Mouse (Mus musculus): ENCODE measurements around the gene Llcfc1. TPM values are rescaled to one million over a fixed set of nuclear protein-coding genes. Genes with fewer than 3 reads are reported as not detected.

Gene Llcfc1
- polyA plus RNA-seq (2016; fragmentation: Nextera tagmentation; extraction: Ambion mirVana): not detected in 2 replicates

GRCm38 (mm10) chr6:41684131-41684530 lies at the start of gene Llcfc1:
Gene Llcfc1 (plus strand): TSS chr6:41684431.
- H3K9me3 ChIP-seq: no peaks in the 10 kb centered on the region
- no peaks in the 10 kb centered on the region for H3K27me3 ChIP-seq (ENCODE audit: insufficient read depth, poor library complexity, severe bottlenecking)
- H3K27ac ChIP-seq: no peak within 1 kb of the TSS
- no peak for DNase-seq (ENCODE audit: low spot score)
- WGBS: 86% methylated on average over 2 of the region's 2 CpGs
- no peak within 1 kb of the TSS for H3K4me3 ChIP-seq
- no peaks in the 10 kb centered on the region for H3K36me3 ChIP-seq
- H3K4me1 ChIP-seq (replicated peaks): no peaks in the 10 kb centered on the region

GRCm38 (mm10) chr6:41635211-41635610 lies 49.0 kb upstream of the Llcfc1 start:
- Histone ChIP-seq H3K36me3 (no peaks in the 10 kb centered on the region), H3K27ac (no peak overlapping the region), H3K27me3 (ENCODE audit: insufficient read depth, poor library complexity, severe bottlenecking) (no peaks in the 10 kb centered on the region), H3K9me3 (no peaks in the 10 kb centered on the region), H3K4me3 (no peak overlapping the region), H3K4me1 (replicated peaks) (0 out of 2 replicates have a peak, but pooled peaks cover 8% of the 10 kb centered on the region)
- WGBS: 61% methylated on average over 1 of the region's 1 CpGs
- DNase-seq (ENCODE audit: low spot score): no peak

GRCm38 (mm10) chr6:41636178-41636577 lies 48.1 kb upstream of the Llcfc1 start, which contains the start of gene Trpv6:
Gene Trpv6 (minus strand): TSS chr6:41636405.
- H3K4me3 ChIP-seq: no peak within 1 kb of the TSS
- DNase-seq (ENCODE audit: low spot score): no peak
- 23% methylated on average over 5 of the region's 5 CpGs for WGBS

GRCm38 (mm10) chr6:41637393-41637792 lies 46.8 kb upstream of the Llcfc1 start:
- Histone ChIP-seq H3K36me3 (no peaks in the 10 kb centered on the region), H3K27ac (no peak overlapping the region), H3K4me3 (no peak overlapping the region), H3K9me3 (no peaks in the 10 kb centered on the region), H3K27me3 (ENCODE audit: insufficient read depth, poor library complexity, severe bottlenecking) (no peaks in the 10 kb centered on the region), H3K4me1 (replicated peaks) (0 out of 2 replicates have a peak, but pooled peaks cover 8% of the 10 kb centered on the region)
- WGBS: 25% methylated on average over 1 of the region's 1 CpGs
- DNase-seq (ENCODE audit: low spot score): no peak

More at GRCm38 (mm10) chr6:41636178-41636577, 48.1 kb upstream of the Llcfc1 start, which contains the start of gene Trpv6:
- Histone ChIP-seq H3K9me3 (no peaks in the 10 kb centered on the region), H3K36me3 (no peaks in the 10 kb centered on the region), H3K27ac (no peak within 1 kb of the TSS), H3K4me1 (replicated peaks) (0 out of 2 replicates have a peak, but pooled peaks cover 8% of the 10 kb centered on the region), H3K27me3 (ENCODE audit: insufficient read depth, poor library complexity, severe bottlenecking) (no peaks in the 10 kb centered on the region)

- DNase-seq (ENCODE audit: low spot score): no peak
Observed at GRCm38 (mm10) chr6:41637927-41638506, 46.2 kb upstream of the Llcfc1 start.

GRCm38 (mm10) chr6:41640449-41640848 lies 43.8 kb upstream of the Llcfc1 start:
- WGBS: 69% methylated on average over 3 of the region's 3 CpGs

More at GRCm38 (mm10) chr6:41637927-41638506, 46.2 kb upstream of the Llcfc1 start:
- no peaks in the 10 kb centered on the region for H3K9me3 ChIP-seq
- 83% methylated on average over 6 of the region's 6 CpGs for WGBS
- H3K4me1 ChIP-seq (replicated peaks): 0 out of 2 replicates have a peak, but pooled peaks cover 8% of the 10 kb centered on the region
- H3K27ac ChIP-seq: no peak overlapping the region
- H3K4me3 ChIP-seq: no peak overlapping the region
- H3K36me3 ChIP-seq: no peaks in the 10 kb centered on the region
- H3K27me3 ChIP-seq (ENCODE audit: insufficient read depth, poor library complexity, severe bottlenecking): no peaks in the 10 kb centered on the region

GRCm38 (mm10) chr6:41641173-41641866 lies 42.9 kb upstream of the Llcfc1 start:
- no peaks in the 10 kb centered on the region for H3K4me1 ChIP-seq (replicated peaks)
- H3K36me3 ChIP-seq: no peaks in the 10 kb centered on the region
- H3K27ac ChIP-seq: no peak overlapping the region
- 78% methylated on average over 6 of the region's 6 CpGs for WGBS
- no peak for DNase-seq (ENCODE audit: low spot score)
- no peaks in the 10 kb centered on the region for H3K27me3 ChIP-seq (ENCODE audit: insufficient read depth, poor library complexity, severe bottlenecking)
- H3K4me3 ChIP-seq: no peak overlapping the region
- H3K9me3 ChIP-seq: no peaks in the 10 kb centered on the region

More at GRCm38 (mm10) chr6:41640449-41640848, 43.8 kb upstream of the Llcfc1 start:
- no peak for DNase-seq (ENCODE audit: low spot score)
- Histone ChIP-seq H3K27ac (no peak overlapping the region), H3K4me1 (replicated peaks) (0 out of 2 replicates have a peak, but pooled peaks cover 4% of the 10 kb centered on the region), H3K9me3 (no peaks in the 10 kb centered on the region), H3K36me3 (no peaks in the 10 kb centered on the region), H3K27me3 (ENCODE audit: insufficient read depth, poor library complexity, severe bottlenecking) (no peaks in the 10 kb centered on the region), H3K4me3 (no peak overlapping the region)

DNA sequence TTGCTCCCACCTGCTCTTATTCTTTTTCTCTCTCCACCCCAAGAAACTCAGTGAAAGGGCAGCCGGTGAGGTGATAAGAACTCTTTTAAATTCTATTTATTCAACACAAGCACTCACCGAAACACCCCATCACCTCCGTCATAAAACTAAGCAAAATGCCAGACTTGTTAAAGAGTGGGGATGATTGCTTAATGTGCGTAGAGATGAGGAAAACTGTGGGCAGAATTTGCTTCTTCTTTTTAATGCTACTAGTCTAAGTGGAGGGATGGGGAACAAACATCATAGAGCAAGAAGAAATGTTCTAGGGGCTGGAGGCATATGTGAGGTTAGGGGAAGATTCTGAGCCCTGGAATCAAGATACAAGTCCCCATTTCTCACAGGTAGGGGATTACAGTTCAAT lies 41.5 kb upstream of the Llcfc1 start:
- DNase-seq (ENCODE audit: low spot score): no peak
- 85% methylated on average over 4 of the region's 4 CpGs for WGBS
- Histone ChIP-seq H3K27ac (no peak overlapping the region), H3K27me3 (ENCODE audit: insufficient read depth, poor library complexity, severe bottlenecking) (no peaks in the 10 kb centered on the region), H3K36me3 (no peaks in the 10 kb centered on the region), H3K4me1 (replicated peaks) (no peaks in the 10 kb centered on the region), H3K9me3 (no peaks in the 10 kb centered on the region), H3K4me3 (no peak overlapping the region)

DNA sequence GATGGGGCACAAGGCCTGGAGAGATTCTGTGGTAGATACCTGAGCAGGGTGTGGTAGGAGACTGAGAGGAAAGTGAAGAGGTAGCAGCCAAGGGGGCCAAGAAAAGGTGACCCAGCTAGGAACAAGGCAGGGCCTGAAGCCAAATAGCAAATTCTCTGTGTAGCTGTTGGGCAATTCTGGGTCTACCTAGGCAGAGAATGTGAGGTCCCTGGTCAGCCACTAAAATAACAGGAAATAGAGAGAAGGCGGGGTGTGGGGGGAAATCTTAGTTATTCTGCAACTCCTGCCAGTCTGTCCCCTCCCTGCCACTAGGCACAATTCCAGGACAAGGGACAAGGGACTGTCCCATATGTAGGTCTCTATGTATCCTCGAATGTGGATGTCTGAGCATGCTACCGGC lies 41.0 kb upstream of the Llcfc1 start:
- H3K36me3 ChIP-seq: no peaks in the 10 kb centered on the region
- no peak overlapping the region for H3K4me3 ChIP-seq
- no peaks in the 10 kb centered on the region for H3K4me1 ChIP-seq (replicated peaks)
- H3K9me3 ChIP-seq: no peaks in the 10 kb centered on the region
- 88% methylated on average over 3 of the region's 3 CpGs for WGBS
- no peaks in the 10 kb centered on the region for H3K27me3 ChIP-seq (ENCODE audit: insufficient read depth, poor library complexity, severe bottlenecking)
- DNase-seq (ENCODE audit: low spot score): no peak
- H3K27ac ChIP-seq: no peak overlapping the region

- Histone ChIP-seq H3K4me1 (replicated peaks) (no peaks in the 10 kb centered on the region), H3K36me3 (no peaks in the 10 kb centered on the region), H3K27ac (no peak overlapping the region), H3K4me3 (no peak overlapping the region), H3K27me3 (ENCODE audit: insufficient read depth, poor library complexity, severe bottlenecking) (no peaks in the 10 kb centered on the region), H3K9me3 (no peaks in the 10 kb centered on the region)
- 90% methylated on average over 3 of the region's 3 CpGs for WGBS
- no peak for DNase-seq (ENCODE audit: low spot score)
Observed at GRCm38 (mm10) chr6:41646220-41646619, 38.0 kb upstream of the Llcfc1 start.

DNA sequence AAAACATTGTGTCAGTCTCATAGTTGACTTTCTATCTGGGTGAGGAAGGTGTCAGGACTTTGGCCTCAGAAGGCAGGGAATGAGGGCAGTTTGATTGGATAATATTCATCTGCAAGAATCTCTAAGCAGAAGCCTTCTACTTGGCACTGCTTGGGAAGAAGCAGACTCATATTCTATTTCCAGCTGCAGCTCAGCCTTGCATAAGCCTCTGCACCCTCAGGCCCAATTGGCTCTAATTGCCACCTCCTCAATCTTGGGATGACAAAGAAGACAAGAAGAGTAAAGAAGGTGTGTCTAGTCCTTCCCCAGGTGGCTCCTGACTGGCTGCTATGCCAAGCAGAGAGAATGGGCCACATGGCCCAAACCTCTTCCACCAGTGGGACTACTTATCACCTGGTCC lies 37.6 kb upstream of the Llcfc1 start:
- DNase-seq (ENCODE audit: low spot score): no peak
- no peak overlapping the region for H3K27ac ChIP-seq

GRCm38 (mm10) chr6:41653173-41653572 lies 31.1 kb upstream of the Llcfc1 start:
- H3K9me3 ChIP-seq: no peaks in the 10 kb centered on the region
- no peaks in the 10 kb centered on the region for H3K36me3 ChIP-seq
- no peak overlapping the region for H3K4me3 ChIP-seq
- H3K4me1 ChIP-seq (replicated peaks): no peaks in the 10 kb centered on the region
- WGBS: 92% methylated on average over 5 of the region's 5 CpGs
- no peaks in the 10 kb centered on the region for H3K27me3 ChIP-seq (ENCODE audit: insufficient read depth, poor library complexity, severe bottlenecking)
- H3K27ac ChIP-seq: no peak overlapping the region
- no peak for DNase-seq (ENCODE audit: low spot score)

More for the DNA sequence above, 37.6 kb upstream of the Llcfc1 start:
- Histone ChIP-seq H3K36me3 (no peaks in the 10 kb centered on the region), H3K9me3 (no peaks in the 10 kb centered on the region), H3K4me3 (no peak overlapping the region), H3K4me1 (replicated peaks) (no peaks in the 10 kb centered on the region), H3K27me3 (ENCODE audit: insufficient read depth, poor library complexity, severe bottlenecking) (no peaks in the 10 kb centered on the region)

- WGBS: 89% methylated on average over 8 of the region's 8 CpGs
- Histone ChIP-seq H3K27me3 (ENCODE audit: insufficient read depth, poor library complexity, severe bottlenecking) (no peaks in the 10 kb centered on the region), H3K27ac (no peak overlapping the region), H3K4me1 (replicated peaks) (no peaks in the 10 kb centered on the region), H3K4me3 (no peak overlapping the region), H3K36me3 (no peaks in the 10 kb centered on the region), H3K9me3 (no peaks in the 10 kb centered on the region)
- no peak for DNase-seq (ENCODE audit: low spot score)
Observed at GRCm38 (mm10) chr6:41654648-41655047, 29.6 kb upstream of the Llcfc1 start.

Data from hindbrain, embryonic 10.5 days (tissue).